Mouse (Mus musculus) embryonic facial prominence, embryonic 10.5 days (tissue): ENCODE data around the gene Mettl8. TPM values are rescaled to one million over a fixed set of nuclear protein-coding genes. Genes with fewer than 3 reads are reported as not detected.

Source experiments
- DNase-seq: peaks from one replicate; pipeline ENCODE4 v3.0.0-alpha.2; 2017; ENCODE audit warnings: low spot score
- H3K27ac ChIP-seq: fragments of 300-500 bp; sonication (generic); replicated peaks from 2 replicates; pipeline ENCODE4 v1.5.1; 2016; ENCODE audit warnings: mild to moderate bottlenecking
- H3K27me3 ChIP-seq: fragments of 300-500 bp; sonication (generic); replicated peaks from 2 replicates; pipeline ENCODE4 v1.6.1; 2016; ENCODE audit warnings: low read depth, mild to moderate bottlenecking; ENCODE audit not compliant: poor library complexity, severe bottlenecking
- H3K36me3 ChIP-seq: fragments of 300-500 bp; sonication (generic); replicated peaks from 2 replicates; pipeline ENCODE4 v1.6.1; 2016; ENCODE audit warnings: mild to moderate bottlenecking, moderate library complexity
- H3K4me1 ChIP-seq: fragments of 300-500 bp; sonication (generic); 2 replicates; pipeline ENCODE4 v1.6.1; 2016
- H3K4me3 ChIP-seq: fragments of 300-500 bp; sonication (generic); 2 replicates; pipeline ENCODE4 v1.5.1; 2016; ENCODE audit warnings: mild to moderate bottlenecking, moderate library complexity
- H3K9me3 ChIP-seq: fragments of 300-500 bp; sonication (generic); 2 replicates; pipeline ENCODE4 v1.6.1; 2016; ENCODE audit warnings: mild to moderate bottlenecking
- WGBS: fragments of 180-500 bp; shearing (Covaris S2); methylation state at CpG from one replicate; pipeline ENCODE4 v1.1.7; 2016; 5-methylcytosine and 5-hydroxymethylcytosine counted together
- polyA plus RNA-seq: library from polyadenylated mRNA; unstranded; fragments of >200 nt; fragmentation: Nextera tagmentation; extraction: Ambion mirVana; gene quantifications from 2 replicates; pipeline ENCODE4 v1.2.1, GENCODE M21; 2016

Mettl8 gene
- polyA plus RNA-seq, 1 experiment from 2014 or later: 20.4 TPM

GRCm38 (mm10) chr2:71056115-71056835 is 892 bp upstream of the Mettl8 start:
- no peaks in the 10 kb centered on the region for H3K9me3 ChIP-seq
- peak overlapping the region; percentile 94 for H3K27ac ChIP-seq
- H3K36me3 ChIP-seq: peaks cover 26% of the 10 kb centered on the region
- H3K4me1 ChIP-seq: peaks cover 15% of the 10 kb centered on the region
- WGBS: 13% methylated on average over 21 of the region's 21 CpGs
- DNase-seq: no peak
- peak overlapping the region; percentile 68 for H3K4me3 ChIP-seq
- H3K27me3 ChIP-seq: no peaks in the 10 kb centered on the region

GRCm38 (mm10) chr2:71054716-71055115 is 667 bp downstream of the Mettl8 start:
- Histone ChIP-seq H3K4me1 (peaks cover 15% of the 10 kb centered on the region), H3K27me3 (no peaks in the 10 kb centered on the region), H3K36me3 (peaks cover 17% of the 10 kb centered on the region), H3K9me3 (no peaks in the 10 kb centered on the region), H3K4me3 (peak overlapping the region; percentile 68), H3K27ac (peak overlapping the region; percentile 94)
- WGBS: 58% methylated on average over 9 of the region's 9 CpGs
- DNase-seq: no peak

GRCm38 (mm10) chr2:71050511-71050910 is 4.9 kb downstream of the Mettl8 start:
- Histone ChIP-seq H3K4me1 (peaks cover 15% of the 10 kb centered on the region), H3K4me3 (no peak overlapping the region), H3K27ac (no peak overlapping the region), H3K36me3 (no peaks in the 10 kb centered on the region), H3K27me3 (no peaks in the 10 kb centered on the region), H3K9me3 (no peaks in the 10 kb centered on the region)
- WGBS: 94% methylated on average over 7 of the region's 7 CpGs
- no peak for DNase-seq

GRCm38 (mm10) chr2:71048896-71049295 is 6.5 kb downstream of the Mettl8 start:
- Histone ChIP-seq H3K36me3 (no peaks in the 10 kb centered on the region), H3K27me3 (no peaks in the 10 kb centered on the region), H3K9me3 (no peaks in the 10 kb centered on the region), H3K4me3 (no peak overlapping the region), H3K27ac (no peak overlapping the region), H3K4me1 (peaks cover under 1% of the 10 kb centered on the region)
- WGBS: 74% methylated on average over 12 of the region's 12 CpGs
- DNase-seq: no peak

DNA sequence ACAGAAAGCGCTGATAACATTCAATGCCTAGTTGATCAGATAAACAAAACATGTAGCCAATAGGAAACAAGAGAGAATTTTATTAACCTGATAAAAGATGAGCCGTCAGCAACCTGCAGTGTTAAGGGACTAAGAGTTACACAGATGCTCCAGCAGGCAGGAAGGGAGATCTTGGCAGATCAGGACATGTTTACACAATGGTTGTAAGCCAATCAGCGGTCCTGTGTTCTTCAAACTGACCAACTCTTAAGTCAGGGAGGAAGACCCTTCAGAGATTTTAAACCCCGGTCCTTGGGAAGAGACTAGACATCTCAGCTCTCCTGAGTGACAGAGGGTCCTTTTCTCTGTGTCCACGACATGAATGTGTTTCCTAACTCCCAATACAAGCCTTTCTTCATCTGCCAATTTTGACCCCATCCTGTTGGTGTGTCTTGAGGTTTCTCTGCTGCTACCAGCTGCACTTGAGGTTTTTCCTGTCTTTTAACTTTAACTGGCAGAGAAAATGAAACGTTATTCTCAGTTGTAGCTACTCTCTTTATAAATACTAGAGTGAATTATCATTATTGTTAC is 8.5 kb downstream of the Mettl8 start:
- Histone ChIP-seq H3K9me3 (no peaks in the 10 kb centered on the region), H3K4me1 (no peaks in the 10 kb centered on the region; the same call in 1 of the 2 replicates), H3K36me3 (no peaks in the 10 kb centered on the region), H3K27me3 (no peaks in the 10 kb centered on the region), H3K27ac (no peak overlapping the region), H3K4me3 (no peak overlapping the region)
- 75% methylated on average over 6 of the region's 6 CpGs for WGBS
- no peak for DNase-seq

GRCm38 (mm10) chr2:71046151-71046550 is 9.2 kb downstream of the Mettl8 start:
- WGBS: 69% methylated on average over 6 of the region's 6 CpGs

DNA sequence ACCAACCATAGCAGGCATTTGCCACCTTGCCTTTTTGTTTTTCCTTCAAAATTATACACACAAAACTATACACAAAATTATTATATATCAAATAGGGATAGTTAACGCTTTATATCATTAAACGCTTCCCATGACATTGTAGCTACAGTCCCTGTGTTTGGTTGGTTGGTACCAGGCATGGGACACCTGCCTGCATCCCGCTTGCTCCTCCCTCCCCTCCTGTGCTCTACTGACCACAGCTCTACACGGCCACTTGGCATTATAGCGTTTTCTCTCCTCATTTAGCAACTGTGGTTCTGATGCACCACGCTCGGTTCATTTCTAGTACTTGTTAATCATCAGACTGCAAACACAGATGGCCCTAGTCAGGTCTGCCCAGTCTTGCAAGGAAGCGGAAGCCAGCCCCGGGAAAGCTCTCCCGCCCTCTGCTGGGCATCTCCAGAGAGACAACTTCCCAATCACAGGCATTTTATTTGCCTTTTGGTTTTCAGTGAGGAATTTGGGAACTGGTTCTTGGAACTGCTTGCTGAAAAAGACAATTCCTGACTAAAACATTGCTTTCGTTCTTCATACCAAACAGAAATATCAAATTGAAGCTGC is 15.8 kb downstream of the Mettl8 start:
- H3K4me3 ChIP-seq: no peak overlapping the region
- 50% methylated on average over 11 of the region's 11 CpGs for WGBS
- 0 out of 2 replicates have a peak, but pooled peaks cover 4% of the 10 kb centered on the region for H3K4me1 ChIP-seq
- no peak overlapping the region for H3K27ac ChIP-seq
- no peaks in the 10 kb centered on the region for H3K36me3 ChIP-seq
- H3K27me3 ChIP-seq: no peaks in the 10 kb centered on the region
- DNase-seq: peak; percentile 82
- H3K9me3 ChIP-seq: no peaks in the 10 kb centered on the region

More at GRCm38 (mm10) chr2:71046151-71046550, 9.2 kb downstream of the Mettl8 start:
- Histone ChIP-seq H3K27ac (no peak overlapping the region), H3K4me3 (no peak overlapping the region), H3K27me3 (no peaks in the 10 kb centered on the region), H3K36me3 (no peaks in the 10 kb centered on the region), H3K9me3 (no peaks in the 10 kb centered on the region), H3K4me1 (no peaks in the 10 kb centered on the region; the same call in 1 of the 2 replicates)
- DNase-seq: no peak

- Histone ChIP-seq H3K27ac (no peak overlapping the region), H3K36me3 (no peaks in the 10 kb centered on the region), H3K9me3 (no peaks in the 10 kb centered on the region), H3K4me1 (0 out of 2 replicates have a peak, but pooled peaks cover 9% of the 10 kb centered on the region), H3K27me3 (no peaks in the 10 kb centered on the region), H3K4me3 (no peak overlapping the region)
- WGBS: 82% methylated on average over 6 of the region's 6 CpGs
- DNase-seq: no peak
Observed at GRCm38 (mm10) chr2:71037447-71037846, 17.9 kb downstream of the Mettl8 start.

GRCm38 (mm10) chr2:71033987-71034386 is 21.4 kb downstream of the Mettl8 start:
- WGBS: 68% methylated on average over 8 of the region's 8 CpGs
- no peaks in the 10 kb centered on the region for H3K36me3 ChIP-seq
- H3K4me3 ChIP-seq: no peak overlapping the region
- no peaks in the 10 kb centered on the region for H3K9me3 ChIP-seq
- H3K4me1 ChIP-seq: peaks cover 10% of the 10 kb centered on the region; the same call in 1 of the 2 replicates
- DNase-seq: no peak
- no peak overlapping the region for H3K27ac ChIP-seq
- no peaks in the 10 kb centered on the region for H3K27me3 ChIP-seq

- WGBS: 92% methylated on average over 4 of the region's 4 CpGs
- H3K4me1 ChIP-seq: peaks cover 10% of the 10 kb centered on the region; the same call in 1 of the 2 replicates
- no peak for DNase-seq
- no peaks in the 10 kb centered on the region for H3K36me3 ChIP-seq
- H3K9me3 ChIP-seq: no peaks in the 10 kb centered on the region
- H3K27ac ChIP-seq: no peak overlapping the region
- H3K4me3 ChIP-seq: no peak overlapping the region
- no peaks in the 10 kb centered on the region for H3K27me3 ChIP-seq
Observed at GRCm38 (mm10) chr2:71033014-71033413, 22.4 kb downstream of the Mettl8 start.

DNA sequence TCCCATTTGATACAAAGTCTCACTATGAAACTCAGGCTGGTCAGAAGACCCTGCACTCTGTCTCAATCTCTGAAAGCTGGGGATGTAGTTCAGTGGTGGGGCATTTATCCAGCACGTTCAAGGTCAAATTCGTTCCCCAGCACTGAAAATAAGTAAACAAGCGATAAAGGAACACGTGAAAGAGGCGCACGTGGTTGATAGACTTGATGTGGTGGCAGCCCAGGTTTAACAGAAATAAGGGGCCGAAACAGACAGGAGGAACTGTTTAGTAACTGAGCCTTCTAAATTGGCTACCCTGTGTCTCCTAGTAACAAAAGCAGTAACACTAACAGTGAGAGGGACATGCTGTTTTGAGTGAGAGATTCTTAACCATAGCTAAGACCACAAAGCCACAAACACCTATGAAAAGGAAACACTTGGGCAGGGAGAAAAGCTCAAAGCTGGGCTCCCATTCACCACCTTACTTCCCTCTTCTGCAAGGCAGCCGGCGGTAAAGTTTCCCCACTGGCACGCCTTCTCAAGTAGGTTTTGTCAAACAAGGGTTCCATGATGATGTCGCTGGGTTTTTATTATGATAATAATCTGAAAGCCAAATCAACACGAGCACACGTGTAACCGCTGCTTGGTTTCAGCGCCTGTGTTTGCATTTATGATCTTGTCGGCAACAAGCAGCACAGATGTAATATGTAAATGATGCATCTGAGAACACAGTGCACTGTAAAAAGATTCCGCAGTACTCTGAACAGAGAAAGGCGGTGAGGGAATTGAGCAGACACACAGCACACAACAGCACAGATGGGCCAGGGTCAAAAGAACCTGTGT is 23.2 kb downstream of the Mettl8 start:
- Histone ChIP-seq H3K27me3 (no peaks in the 10 kb centered on the region), H3K9me3 (no peaks in the 10 kb centered on the region), H3K4me3 (no peak overlapping the region), H3K36me3 (no peaks in the 10 kb centered on the region), H3K27ac (no peak overlapping the region), H3K4me1 (peaks cover 10% of the 10 kb centered on the region; the same call in 1 of the 2 replicates)
- WGBS: 90% methylated on average over 18 of the region's 18 CpGs
- DNase-seq: no peak

- no peak for DNase-seq
- Histone ChIP-seq H3K27me3 (no peaks in the 10 kb centered on the region), H3K4me1 (peaks cover 23% of the 10 kb centered on the region), H3K27ac (no peak overlapping the region), H3K36me3 (no peaks in the 10 kb centered on the region), H3K9me3 (no peaks in the 10 kb centered on the region), H3K4me3 (no peak overlapping the region)
- WGBS: 83% methylated on average over 2 of the region's 2 CpGs
Observed at GRCm38 (mm10) chr2:71030663-71031062, 24.7 kb downstream of the Mettl8 start.
